Mouse (Mus musculus) CD8-positive naive resting alpha-beta T cell, adult 2 months (primary cell): ENCODE data around the gene C530025M09Rik.

ENCODE experiments used
- DNase-seq, 2 experiments: peaks; one replicate each; pipeline ENCODE4 v3.0.0; 2022; ENCODE audit warnings: low read depth in 2 of 2, low spot score in 2 of 2

C530025M09Rik gene

GRCm38 (mm10) chr2:149830536-149831458, at the start of gene C530025M09Rik:
TSS of gene C530025M09Rik (minus strand) at chr2:149831213.
- no peak for DNase-seq

GRCm38 (mm10) chr2:149877954-149878353, 46.9 kb upstream of the C530025M09Rik start:
- DNase-seq = no peak

GRCm38 (mm10) chr2:149873346-149873745, 42.3 kb upstream of the C530025M09Rik start:
- no peak for DNase-seq

DNA sequence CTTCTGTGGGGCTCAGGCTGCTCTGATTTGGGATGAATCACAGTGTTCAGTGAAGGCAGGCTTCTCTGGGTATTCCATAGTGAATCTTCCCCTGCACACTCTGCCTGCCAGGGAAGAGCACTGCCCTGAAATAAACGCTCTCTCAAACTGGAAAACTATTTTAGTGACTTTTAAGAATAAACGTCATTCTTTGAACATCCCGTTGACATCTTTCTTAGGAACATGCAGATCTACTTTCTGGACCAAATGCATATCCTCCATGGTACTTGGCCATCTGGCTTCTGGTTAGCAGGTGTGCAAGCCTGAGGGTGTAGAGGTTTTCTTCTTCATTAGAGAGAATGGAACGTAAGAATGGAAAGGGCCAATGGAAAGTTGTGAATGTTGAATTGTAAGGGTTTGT, 41.5 kb upstream of the C530025M09Rik start:
- DNase-seq = no peak

DNA sequence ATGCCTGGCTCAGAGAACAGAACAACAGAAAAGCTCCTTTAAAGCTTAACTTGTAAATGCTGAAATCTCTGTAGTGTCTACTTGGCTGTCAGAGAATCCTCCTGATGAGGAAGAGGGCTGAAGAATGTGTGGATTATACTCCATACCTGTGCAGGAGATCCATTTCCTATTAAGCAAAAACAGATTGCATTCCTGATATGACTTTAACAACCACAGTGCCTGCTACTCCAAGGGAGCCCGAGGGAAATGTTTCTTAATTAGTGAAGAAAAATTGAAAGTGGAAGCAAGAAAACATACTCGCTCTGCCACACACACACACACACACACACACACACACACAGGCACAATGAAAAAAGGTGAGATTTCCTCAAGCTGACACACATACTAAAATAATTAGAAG, 39.5 kb upstream of the C530025M09Rik start:
- no peak for DNase-seq

DNA sequence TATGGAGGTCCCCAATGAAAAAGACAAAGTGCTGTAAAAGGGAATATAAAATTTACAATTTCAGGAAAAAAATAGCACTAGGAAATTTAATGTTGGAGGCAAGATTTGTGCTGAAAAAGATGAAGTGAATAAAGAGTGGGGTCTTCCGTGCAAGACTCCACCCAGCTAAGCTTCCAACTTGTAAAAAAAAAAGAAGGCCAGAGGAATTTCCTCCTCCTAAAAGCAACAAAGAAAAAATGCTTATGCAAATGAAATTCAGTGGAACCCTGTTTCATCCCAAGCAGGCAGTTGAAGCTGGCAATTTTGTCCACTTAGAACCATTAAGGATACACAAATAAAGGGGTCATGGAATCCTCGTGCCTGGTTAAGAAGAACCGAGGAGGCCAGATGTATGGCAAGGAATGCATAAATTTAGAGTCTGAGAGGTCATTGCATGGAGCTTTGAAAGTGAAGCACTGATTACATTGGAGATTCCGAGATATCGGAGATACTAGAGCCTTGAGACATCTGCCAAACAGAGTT, 35.0 kb upstream of the C530025M09Rik start:
- no peak for DNase-seq

DNA sequence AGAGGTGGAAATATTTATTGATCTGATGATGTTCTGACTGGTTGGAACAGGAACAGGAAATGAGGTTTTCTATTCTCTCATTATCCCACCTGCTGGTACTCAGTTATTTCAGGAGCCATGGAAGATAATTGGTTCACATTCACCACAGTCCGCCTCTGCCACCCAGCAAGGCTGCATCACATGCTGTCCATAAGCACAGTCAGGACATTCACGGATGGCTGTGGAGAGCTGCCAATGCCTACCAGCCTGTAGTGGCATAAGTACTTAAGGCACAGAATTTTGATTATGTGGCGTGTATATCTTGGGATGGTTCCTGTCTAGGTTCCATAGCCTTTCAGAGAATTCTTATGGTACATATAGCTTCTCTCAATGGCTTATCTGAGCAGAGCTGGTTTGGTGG, 30.0 kb upstream of the C530025M09Rik start:
- DNase-seq = no peak

DNA sequence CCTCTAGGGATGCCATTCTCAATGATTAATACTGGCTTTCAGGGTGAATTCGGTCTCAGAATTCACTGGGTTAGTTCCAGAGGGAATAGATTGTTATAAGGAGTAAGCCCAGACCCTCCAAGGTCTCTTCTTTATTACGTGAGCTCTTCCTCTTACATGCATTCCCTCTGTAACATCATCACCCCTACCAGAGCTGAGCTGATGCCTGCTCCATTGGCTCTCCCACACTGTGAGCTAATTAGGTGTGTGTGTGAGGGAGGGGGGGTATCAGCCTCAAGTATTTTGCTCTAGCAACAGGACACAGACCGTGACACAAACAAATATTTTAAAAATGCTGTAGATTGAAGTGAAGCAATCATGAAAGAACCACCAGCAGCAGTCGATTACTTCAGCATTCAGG, 17.8 kb upstream of the C530025M09Rik start:
- no peak for DNase-seq

DNA sequence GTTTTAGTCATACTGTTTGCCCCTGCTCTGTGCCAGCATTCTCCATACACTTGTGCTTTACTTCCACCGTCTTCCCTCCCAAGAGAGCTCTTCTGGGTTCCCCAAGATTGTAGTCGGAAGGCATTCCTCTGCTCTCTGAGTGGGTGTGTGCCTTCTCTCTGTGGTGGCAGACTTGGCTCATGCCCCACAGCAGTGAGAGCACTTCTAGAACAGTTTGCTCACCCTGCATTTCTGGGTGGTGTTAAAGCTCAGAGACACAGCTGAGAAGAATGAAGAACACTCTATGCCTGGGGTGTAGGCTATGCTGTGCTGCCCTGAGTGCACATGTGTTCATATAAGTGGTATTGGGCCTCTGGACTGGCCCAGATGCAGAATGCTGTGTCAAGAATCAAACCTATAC, 13.6 kb upstream of the C530025M09Rik start:
- no peak for DNase-seq

DNA sequence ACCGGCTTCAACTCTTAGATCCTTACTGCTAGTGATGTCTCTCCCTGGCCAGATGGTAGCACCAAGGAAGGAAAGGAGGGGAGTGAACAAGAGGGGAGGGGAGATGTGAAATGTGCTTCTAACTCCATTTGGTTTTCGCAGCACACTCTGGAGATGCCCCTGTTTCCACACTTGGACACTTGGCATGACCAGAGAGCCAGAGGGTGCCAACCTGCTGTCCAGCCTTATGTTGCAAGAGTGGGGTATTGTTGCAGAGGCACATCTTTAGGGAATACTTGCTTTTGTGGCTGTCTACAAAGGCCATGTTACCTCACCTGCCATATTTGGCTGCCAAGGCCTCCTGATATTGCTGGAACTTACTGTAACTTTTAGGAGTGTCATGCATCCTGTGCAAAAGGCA, 8.7 kb upstream of the C530025M09Rik start:
- no peak for DNase-seq

- no peak for DNase-seq
Observed at GRCm38 (mm10) chr2:149836471-149837135, 5.6 kb upstream of the C530025M09Rik start.

GRCm38 (mm10) chr2:149835091-149835490, 4.1 kb upstream of the C530025M09Rik start:
- no peak for DNase-seq

DNA sequence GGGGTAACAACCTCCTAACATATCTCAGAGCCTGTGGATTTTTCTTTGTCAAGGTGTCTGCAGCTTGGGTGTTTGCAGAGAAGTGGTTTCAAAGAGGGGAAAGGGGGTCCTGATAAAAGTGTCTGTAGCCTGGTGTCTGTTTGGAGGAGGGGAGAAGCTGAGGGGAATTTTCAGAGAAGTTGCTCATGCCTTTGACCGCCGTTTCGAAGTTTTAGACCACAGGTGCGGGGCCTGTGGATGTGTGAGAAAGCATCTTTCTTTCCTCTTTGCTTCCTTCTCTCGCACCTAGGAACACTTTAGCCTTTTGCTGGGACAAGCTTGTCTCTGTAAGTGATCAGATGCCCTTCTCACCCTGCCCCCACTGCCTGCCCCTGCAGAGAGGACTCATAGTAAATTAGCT, 1.3 kb upstream of the C530025M09Rik start:
- DNase-seq = no peak

GRCm38 (mm10) chr2:149831459-149832245, 639 bp upstream of the C530025M09Rik start:
- DNase-seq = no peak

- DNase-seq = no peak
Observed at GRCm38 (mm10) chr2:149829955-149830535, 968 bp downstream of the C530025M09Rik start.

- no peak for DNase-seq
Observed at GRCm38 (mm10) chr2:149828911-149829310, 2.1 kb downstream of the C530025M09Rik start, which contains the start of gene Syndig1. TSS of gene Syndig1 (plus strand) at chr2:149829211.

- no peak for DNase-seq
Observed at GRCm38 (mm10) chr2:149820201-149820600, 10.8 kb downstream of the C530025M09Rik start.

- no peak for DNase-seq
Observed at GRCm38 (mm10) chr2:149819751-149820150, 11.3 kb downstream of the C530025M09Rik start.

- no peak for DNase-seq
Observed at GRCm38 (mm10) chr2:149818395-149818794, 12.6 kb downstream of the C530025M09Rik start.

GRCm38 (mm10) chr2:149812899-149813298, 18.1 kb downstream of the C530025M09Rik start:
- no peak for DNase-seq

DNA sequence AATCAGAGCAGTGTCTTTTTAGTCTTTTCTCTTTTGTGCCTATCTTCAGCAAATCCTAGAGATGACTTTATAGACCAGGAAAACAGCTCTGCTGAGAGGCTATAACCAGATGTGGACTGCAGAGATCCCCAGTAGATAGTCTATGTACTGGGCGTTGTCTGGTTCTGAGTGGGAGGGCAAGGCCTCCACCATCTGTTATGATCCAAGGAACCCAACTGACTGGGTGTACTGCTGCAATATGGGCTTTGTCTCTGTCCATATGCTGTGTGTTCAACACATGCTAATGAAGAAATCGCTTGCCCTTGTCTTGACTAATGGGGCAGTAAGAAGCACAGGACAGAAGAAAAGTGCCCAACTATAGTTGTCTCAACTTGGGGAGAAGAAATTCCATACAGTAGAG, 25.8 kb downstream of the C530025M09Rik start:
- DNase-seq = no peak
